Mouse (Mus musculus) common myeloid progenitor, adult 5-6 weeks (primary cell): Measurements from ENCODE around the gene Plekho2. TPM values are rescaled to one million over a fixed set of nuclear protein-coding genes. Genes with fewer than 3 reads are reported as not detected.

Experiments used
- ATAC-seq: replicated peaks from 2 replicates; pipeline ENCODE4 v1.8.0; 2016; ENCODE audit warnings: low read depth, mild to moderate bottlenecking, moderate TSS enrichment, inconsistent platforms; ENCODE audit not compliant: poor library complexity, severe bottlenecking
- total RNA-seq: library from RNA; stranded (forward); fragments of 200-1000, 187-1606 nt; gene quantifications from 2 replicates; pipeline ENCODE4 v1.2.3, GENCODE M21; 2017

Gene Plekho2
- total RNA-seq, 1 experiment from 2014 or later, result 20.0 TPM

DNA sequence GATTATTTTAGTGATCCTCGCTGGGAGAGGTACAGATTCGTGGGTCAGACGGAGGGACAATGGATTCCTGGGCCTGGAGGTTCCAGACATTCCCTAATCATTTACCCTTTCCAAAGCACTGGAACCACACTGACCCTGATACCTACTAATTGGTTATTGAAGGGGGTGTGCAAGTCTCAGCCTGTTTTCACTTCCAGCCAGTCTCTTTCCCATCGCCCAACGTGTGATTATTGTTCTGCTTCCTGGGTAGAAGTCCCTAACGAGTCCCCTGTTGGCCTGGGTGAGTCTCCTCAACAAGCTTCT is 7.4 kb upstream of the Plekho2 start:
- no peak; the same call in 1 of the 2 replicates for ATAC-seq

DNA sequence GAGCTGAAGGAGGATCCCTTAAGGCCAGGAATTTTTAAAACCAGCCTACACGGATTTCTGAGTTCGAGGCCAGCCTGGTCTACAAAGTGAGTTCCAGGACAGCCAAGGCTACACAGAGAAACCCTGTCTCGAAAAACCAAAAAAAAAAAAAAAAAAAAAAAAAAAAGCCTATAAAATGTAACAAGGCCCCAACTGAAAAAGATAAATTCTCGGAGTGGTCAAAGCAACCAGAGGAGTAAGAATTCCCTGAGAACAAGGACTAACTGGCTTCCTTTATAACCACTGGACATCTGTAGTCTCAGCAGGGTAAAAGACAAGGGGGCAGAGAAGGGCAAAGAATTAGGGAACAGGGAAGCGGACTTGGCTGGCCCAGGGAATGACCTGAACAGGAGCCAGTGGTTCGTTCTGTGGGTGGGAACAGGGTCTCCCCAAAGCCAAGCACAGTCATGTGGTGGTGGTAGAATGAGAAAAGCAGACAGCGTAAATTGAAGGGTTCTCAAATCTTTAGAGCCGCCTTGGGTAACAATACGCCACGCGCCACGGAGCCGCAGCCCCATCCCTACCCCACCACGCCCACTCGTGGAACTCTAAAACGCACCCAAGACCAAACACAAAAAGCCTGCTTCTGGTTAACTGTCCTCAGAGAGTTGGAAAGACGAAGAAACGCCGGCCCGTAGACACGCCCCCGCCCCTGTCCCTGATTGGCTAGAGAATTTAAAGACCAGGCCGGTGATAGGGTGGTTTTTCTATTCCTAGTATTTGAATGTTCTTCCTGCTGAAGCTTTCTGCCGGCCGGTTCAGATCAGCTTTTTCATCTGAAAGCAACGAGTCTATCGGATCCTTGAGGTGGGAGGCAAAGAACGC is 6.8 kb upstream of the Plekho2 start, which contains the start of gene Pif1:
TSS of gene Pif1 (plus strand) at position 755 of the 864 bp plus-strand sequence.
- ATAC-seq, result peak; percentile 89

DNA sequence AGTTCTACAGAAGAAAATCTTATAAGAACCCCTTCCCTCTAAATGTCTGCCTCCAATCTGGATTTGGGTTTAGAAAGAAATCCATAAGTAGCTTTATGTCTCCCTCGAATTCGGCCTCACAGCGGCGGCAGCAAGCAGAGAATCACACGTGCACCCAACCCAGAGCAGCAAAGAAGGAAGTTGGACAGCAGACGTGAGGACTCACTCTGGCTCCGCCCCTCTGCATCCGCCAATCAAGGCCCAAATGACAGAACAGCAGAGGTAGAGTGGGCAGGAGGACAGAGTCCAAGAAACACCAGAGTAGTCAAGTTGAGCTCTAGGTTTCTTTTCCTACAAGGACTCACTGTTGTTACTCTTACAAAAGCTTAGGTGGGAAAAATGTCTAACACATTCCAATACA is 3.2 kb upstream of the Plekho2 start:
- 0 out of 2 replicates have a peak, but pooled peaks have one; percentile 20 for ATAC-seq

DNA sequence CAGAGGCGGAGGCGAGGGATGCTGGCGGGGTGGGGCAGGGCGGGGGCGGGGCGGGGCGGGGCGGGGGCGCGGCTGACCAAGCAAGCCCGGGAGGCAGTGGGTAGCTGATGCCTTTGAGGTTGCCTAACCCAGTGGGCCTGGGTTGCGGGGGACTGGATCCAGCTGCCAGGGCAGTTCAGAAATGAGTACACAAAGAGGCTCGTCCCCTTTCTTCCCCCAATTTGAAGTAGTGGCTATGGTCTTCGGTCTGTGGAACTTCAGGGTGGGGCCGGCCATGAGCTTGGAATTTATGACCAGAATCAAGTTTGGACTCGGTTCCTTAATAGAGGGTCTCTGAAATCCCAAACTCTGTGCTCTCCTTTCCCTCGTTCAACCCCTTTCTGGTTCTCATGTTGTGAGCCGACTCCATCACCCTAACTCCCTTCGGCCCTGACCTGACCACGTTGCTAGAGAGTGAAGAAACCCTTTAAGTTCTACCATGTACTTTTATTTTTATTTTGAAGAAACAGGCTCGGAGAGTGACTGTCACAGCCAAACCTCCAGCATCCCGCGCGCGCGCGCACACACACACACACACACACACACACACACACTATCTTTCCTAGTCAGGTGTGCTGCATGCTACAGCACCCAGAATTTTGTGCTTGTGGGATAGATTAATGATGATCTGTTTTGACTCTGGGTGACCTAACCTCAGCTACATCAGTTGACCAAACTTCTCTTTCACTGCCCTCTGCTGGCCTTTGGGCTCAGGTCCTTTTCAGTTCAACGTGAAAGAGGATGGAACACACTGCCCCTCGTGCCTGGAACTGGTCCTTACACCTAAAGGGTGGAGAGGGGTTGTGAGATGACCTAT is 789 bp upstream of the Plekho2 start:
- peak; percentile 66 for ATAC-seq

DNA sequence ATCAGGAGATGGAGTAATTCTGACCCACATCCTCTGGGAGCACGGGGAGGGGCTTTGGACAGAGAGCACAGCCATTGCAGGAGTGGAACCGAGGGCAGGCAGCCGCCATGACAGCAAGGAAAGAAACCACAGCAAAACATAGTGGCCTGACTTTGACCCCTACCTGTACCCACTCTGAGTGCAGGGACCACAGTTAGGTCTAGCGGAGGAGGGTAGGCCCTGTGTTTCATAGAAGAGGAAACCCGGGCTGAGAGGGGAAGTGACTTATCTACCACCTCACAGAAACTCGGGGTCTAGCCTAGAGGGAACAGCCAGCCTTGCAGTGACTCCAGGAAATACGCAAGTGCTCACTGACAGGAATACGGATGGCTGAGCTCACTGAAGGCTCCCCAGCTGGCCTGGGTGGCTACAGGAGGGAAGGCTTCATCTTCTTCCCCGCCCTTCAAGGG is 1.0 kb downstream of the Plekho2 start:
- ATAC-seq, result peak; percentile 45

DNA sequence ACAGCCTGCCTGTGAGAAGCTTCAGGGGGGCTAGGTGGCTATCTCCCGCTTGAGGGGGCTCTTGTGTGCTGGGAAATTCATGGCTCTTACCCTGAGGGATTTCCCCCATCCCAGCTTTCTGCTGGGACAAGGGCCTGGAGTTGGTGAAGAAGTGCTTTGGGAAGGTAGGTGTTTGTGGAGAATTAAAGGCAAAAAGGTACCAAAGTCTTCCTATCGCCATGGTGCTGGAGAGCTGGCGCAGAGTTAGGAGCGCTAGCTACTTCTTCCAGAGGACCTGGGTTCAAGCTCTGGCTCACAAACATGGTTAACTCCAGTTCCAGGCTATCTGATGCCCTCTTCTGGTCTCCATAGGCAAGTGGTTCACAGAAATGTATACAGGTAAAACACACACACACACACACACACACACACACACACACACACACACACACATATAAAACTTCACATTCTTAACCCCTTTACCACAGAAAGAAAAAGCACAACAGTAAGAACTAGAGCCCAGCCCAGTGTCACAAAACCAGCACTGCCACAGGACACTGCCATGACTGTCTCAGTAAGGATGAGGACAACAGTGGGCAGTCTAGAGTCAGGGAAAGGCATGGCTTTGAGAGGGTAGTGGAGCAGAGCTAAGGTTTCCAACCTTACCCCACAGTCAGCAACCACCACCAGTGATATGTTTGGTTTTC is 2.2 kb downstream of the Plekho2 start:
- no peak for ATAC-seq

DNA sequence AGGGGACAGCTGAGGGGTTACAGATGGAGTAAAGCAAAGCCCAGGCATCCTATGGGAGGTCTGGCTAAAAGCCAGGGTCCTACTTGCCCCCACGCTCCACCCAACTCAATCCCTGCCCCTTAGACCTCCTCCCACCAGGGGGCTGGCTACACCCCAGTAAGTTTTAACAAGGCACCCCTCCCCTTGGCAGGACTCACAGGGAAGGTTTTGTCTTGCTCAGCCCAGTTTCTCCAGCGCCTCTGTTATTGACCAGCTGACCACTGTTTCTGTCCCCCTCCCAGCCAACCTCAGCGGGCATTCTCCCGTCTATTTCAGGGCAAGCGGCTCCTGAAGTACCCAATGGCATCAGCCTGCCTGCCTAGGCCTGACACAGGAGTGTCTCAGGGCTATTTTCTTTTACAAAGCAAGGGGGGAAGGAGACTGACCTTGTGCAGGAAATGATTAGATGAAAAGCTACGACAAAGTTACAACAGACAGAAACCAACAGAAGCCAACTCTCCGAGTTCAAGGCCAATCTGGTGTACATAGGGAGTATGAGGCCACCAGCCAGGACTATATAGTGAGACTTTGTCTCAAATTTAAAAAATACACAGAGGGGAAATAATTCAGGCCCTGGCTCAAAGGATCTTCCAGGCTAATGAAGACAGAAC is 2.9 kb downstream of the Plekho2 start:
- ATAC-seq, result no peak

DNA sequence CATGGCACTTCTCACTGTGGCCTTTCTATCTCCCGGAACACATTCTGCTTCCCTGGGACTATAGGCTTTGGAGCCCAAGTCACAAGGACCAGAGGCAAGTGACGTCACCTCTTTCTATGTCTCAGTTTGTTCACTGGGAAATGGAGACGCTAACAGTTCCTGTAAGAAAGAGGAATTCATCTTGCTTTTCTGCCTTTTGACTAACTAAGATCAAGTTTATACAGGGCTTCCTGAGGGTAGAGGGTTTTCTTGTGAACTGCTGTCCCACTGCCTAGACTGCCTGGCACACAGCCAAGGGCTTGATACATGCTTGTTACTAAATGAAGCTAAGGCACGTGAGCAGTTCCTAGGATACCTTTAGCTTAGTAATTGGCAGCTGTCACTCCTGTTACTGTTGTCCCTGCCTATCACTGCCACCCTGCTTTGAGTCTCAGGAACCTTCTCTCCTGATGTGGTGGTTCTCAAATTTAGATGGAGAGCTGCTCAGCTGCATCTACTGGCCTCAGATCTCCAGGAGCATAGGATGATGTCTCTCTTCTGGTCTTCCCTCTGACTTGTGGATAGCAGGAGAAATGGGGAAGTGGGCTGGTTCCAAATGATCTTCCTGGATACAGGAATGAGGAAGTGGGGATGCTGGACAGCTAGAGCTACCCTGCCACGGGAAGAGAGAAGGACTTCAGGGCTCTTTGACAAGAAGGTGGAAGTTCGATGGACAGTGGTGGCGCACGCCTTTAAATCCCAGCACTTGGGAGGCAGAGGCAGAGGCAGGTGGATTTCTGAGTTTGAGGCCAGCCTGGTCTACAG is 4.2 kb downstream of the Plekho2 start:
- ATAC-seq, result no peak; the same call in 1 of the 2 replicates

DNA sequence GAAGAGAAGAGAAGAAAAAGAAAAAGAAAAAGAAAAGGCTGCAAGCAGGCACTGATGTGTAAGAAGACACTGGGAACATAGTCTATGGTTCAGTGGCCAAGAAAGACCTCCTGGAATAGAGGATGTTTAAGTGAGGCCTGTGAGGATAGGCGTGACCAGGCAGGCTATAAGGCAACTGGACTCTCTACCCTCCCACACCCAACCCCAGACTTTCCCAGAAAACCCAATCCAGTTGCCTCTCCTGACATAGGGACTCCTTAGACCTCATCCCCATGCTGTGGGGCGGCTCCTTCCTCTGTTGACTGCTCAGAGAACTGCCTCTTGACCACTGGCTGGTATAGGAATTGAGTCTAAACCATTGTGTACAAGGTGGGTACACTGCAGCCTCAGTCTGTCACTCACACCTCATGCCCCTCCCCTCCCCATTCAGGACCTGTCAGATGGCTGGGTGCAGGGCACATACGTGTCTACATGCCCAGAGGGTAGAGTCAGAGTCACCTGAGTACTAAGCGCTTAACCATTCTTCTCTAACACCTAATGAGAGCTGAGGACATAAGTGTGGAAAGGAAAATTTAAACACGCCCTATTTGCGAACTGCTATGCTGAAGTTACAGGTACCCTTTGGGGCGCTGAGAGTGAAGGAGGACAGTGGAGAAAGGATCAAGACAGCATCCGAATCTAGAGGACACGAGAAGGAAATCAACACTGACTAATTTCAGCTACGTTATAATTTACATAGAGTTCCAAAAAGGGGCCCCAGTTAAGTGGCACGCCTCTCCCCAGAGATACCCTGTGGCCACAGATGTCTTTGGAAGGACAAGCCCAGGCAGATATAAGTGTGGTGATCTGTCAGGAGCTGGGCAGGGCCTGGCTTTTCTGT is 5.1 kb downstream of the Plekho2 start:
- ATAC-seq, result peak; percentile 19

DNA sequence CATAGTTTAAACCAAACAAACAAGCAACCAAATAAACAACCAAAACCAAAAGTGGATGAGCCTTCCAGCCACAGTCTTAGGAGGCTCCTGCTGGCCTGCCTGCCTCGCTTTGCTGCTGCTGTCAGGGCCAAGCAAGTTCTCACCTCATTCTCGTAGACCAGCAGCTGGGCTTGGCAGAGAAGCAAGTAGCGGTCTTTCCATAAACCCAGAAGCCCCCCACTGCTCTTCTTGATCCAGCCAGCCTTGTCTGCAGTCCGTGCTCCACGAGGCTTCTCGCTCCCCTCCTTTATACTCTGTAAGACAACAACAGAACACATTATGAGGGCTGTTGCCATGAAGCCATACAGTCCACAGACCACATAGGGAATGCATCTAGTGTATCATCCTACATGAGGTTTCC is 7.0 kb downstream of the Plekho2 start:
- ATAC-seq, result no peak

DNA sequence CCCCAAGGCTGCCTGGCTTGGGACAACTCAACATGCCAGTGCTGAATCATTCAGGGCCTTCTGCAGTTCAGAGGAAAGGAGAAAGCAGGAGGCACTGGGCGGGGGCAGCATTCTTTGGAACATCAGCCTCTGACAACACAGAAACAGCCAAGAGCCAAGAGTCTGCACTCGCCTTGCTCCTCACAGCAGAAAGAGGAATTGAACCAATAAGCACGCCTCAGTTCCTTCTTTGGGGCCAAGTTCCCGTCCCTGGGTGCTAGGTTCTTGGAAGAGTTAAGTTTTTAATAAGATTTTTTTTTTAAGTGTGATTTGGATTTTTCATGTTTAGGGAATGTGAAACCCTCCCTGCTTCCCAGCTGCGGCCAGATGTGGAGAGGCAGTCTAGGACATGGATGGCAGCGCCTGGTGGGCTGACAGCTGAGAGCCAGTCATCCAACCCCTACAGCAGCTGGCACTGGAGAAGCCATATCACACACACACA is 10.3 kb downstream of the Plekho2 start:
- ATAC-seq, result peak; percentile 60

DNA sequence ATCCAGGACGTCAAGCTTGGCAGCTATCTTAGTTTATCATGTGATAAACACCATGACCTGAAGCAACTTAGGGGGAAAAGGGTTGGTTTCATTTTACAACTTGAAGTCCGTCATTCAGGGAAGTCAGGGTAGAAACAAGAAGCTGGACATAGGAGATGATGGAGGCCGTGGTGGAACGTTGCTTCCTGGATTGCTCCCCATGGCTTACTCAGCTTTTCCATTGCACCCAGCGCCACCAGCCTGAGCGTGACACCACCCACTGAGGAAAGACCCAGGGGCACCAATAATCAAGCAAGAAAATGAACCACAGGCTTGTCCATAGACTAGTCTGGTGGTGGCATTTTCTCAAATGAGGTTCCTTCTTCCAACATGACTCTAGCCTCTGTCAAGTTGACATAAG is 11.1 kb downstream of the Plekho2 start:
- peak; percentile 11; the same call in 1 of the 2 replicates for ATAC-seq

DNA sequence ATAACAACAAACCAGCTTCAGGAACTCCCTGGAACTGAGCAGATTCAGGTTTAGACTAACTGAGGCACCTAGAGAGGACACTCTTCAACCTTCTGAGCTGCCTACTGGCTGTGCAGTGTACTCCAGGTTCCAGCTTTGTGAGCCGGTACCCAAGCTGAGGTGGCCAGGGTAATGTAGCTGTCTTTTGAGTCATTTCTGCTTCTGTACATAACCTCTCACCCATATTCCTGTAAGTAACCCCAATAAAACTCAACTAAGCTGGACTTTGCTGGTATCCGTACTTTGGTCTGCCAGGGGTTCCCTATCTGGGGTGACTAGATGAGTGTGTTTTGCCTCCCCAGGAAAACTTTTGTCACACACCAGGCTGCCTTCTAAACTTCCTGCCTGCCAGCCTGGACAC is 15.1 kb downstream of the Plekho2 start:
- ATAC-seq, result no peak

DNA sequence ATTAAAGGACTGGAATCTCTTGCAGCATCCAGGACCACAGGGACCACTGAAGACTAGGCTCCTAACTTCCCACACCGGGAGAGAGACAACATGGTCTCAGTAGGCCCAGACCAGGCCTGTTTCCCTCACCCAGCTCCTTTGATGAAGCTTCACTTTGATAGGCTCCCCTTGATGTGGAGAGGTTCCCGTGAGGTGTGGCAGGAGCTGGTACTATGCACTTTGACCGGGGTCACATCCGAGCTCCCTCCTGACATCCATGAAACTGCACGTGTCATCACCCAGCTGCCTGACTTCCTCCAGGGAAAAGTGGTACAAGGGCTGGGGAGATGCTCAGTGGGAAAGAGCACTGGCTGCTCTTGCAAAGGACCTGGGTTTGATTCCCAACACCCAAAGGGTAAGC is 16.8 kb downstream of the Plekho2 start:
- no peak for ATAC-seq

DNA sequence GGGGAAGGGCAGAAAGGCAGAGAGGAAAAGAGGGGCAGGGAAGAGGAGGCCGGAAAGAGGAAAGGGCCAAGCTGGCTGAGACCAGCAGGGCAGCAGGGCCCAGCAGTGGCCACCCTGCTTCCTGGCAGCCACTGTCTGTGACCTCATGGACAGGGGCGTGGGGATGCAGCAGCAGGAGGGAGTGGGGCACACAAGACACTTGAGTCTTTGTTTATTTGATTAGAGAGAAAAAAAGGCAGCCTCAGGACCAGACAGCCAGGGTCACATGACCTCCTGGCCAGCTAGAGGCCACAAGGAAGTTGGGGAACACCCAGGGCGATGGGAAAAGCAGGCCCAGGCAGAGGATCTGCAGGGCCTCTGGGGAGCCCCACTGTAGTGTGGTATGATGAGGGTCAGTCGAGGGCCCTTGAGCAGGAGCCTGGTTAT is 17.7 kb downstream of the Plekho2 start:
- no peak for ATAC-seq

DNA sequence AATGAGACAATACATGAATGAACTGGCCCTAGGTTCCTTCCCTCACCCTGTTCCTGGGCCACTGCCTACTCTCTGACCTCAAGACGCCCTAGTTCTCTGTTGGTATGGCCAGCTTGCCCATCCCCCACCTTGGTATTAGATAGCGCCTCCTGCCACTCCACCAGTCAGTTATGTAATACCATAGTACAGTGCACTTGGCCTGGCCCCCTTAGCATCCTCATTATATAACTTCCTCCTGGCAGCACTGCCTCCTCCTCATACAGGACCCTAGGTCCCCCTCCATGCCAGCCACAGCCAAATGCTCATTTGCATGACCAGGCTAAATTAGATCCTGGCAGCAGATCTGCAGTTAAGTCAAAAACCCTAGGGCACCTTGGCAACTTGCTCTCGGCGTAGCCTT is 18.8 kb downstream of the Plekho2 start:
- peak; percentile 84 for ATAC-seq

DNA sequence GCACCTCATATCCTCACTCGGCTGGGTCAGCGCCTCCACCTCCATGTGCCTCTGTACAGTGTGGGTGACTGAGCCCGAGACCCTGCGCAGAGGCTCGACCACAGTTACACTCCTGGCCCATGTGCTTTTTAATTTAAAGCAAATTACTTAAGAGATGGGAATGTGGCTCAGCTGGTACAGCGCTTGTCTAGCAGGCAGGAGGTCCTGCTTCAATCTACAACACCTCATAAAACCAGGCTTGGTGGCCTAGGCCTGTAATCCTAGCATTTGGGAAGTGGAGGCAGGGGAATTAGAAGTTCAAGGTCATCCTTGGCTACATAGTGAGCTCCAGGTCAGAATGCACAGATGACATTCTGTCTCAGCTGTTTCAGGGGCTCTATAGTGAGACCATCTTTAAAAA is 21.0 kb downstream of the Plekho2 start:
- no peak for ATAC-seq

DNA sequence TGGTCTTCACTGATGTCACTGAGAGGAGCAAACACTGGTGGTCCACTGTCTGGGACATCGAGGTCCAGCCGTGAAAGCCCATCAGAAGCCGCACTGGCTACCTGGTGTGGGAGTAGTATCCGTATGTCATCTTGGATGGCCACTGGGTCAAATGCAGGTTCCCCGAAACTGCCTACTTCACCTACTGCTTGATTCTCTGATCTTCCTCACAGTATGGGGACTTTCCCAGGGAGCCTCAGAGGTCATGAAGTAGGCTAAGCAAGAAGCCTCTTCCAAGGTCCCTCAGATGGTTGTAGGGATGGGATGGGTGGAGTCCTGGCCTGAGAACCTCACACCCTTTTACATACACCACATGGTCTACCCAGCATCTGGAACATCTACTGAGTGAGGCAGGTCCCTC is 22.9 kb downstream of the Plekho2 start:
- ATAC-seq, result no peak
